ENCODE assay signal across 27 mouse cellular contexts in the genomic region with DNA sequence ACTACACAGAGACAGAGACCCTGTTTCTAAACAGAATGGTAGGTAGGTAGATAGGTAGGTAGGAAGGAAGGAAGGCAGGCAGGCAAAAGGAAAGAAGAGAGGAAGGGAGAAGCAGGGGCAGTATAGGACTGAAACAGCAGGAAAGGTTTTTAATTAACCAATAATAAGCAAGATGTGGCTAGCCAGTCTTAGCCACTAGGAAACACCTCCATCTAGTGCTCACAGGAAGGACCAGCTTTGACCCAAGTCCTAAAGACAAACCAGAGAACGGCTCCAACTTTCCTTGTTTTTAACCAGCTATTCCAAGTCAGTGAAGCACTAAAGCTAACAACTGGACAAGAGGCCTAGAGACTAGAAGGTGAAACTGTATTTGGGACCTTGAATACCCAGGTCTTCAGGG. TPM values are rescaled to one million over a fixed set of nuclear protein-coding genes. Genes with fewer than 3 reads are reported as not detected.
A peak's percentile ranks its signal among the peaks of the same experiment; 100 is the strongest.
DNase-seq lines count a peak whose midpoint lies in the region; ATAC-seq and TF ChIP-seq lines count a peak whose summit lies in the region.
"Had no signal": no experiment of that assay in that cellular context is flagged by ENCODE, and none has a peak within 500 bp of the region (broad histone marks: within the 10 kb centered on the region; RNA-seq: fewer than 3 reads in every experiment).

No protein-coding gene starts in this region.

- H3K27me3 ChIP-seq in hindbrain, postnatal 0 days (ENCODE audit: insufficient read depth, low read length) = no peaks in the 10 kb centered on the region
- no peaks in the 10 kb centered on the region for H3K27me3 ChIP-seq in hindbrain, embryonic 16.5 days (replicated peaks; ENCODE audit: control insufficient read depth, insufficient read depth, low read length)
- H3K27me3 ChIP-seq: embryonic facial prominence, embryonic 15.5 days; intestine, embryonic 15.5 days; megakaryocyte, embryonic 14.5 days; neural tube, embryonic 12.5 days had no signal

- ATAC-seq in hindbrain, postnatal 0 days = no peak
- no peak for ATAC-seq in hindbrain, embryonic 16.5 days
- ATAC-seq: forebrain, embryonic 14.5 days; intestine, embryonic 15.5 days had no signal

- peak; percentile 54 for TF ChIP-seq CTCF in hindbrain, postnatal 0 days (IDR thresholded peaks at IDR 0.05; ENCODE audit: low read depth)
- peak; percentile 67 for TF ChIP-seq CTCF in layer of hippocampus, adult 2 months (conservative IDR thresholded peaks at IDR 0.05)

- DNase-seq in hindbrain, postnatal 0 days (ENCODE audit: low spot score) = no peak
- no peak for DNase-seq in layer of hippocampus, adult 2 months (ENCODE audit: low spot score in 2 of 2)
- no peak for DNase-seq in layer of hippocampus, adult 9-10 months (ENCODE audit: low spot score)
- peak; percentile 49 for DNase-seq in 416B (ENCODE audit: low read depth)
- peak; percentile 26 for DNase-seq in adipocyte (ENCODE audit: low spot score)
- DNase-seq in cerebellum, postnatal 14 days = no peak
- DNase-seq: adrenal gland, postnatal 14 days; cerebellum, adult 8-10 months; gastrocnemius, postnatal 25 days; heart, postnatal 4 days; lung, postnatal 36 days; midbrain, embryonic 14.5 days; right cerebral cortex, postnatal 14 days had no signal

- H3K9ac ChIP-seq in hindbrain, postnatal 0 days (replicated peaks; ENCODE audit: low read length) = no peak overlapping the region
- no peak overlapping the region for H3K9ac ChIP-seq in hindbrain, embryonic 16.5 days (ENCODE audit: low read depth, low read length)
- H3K9ac ChIP-seq: embryonic facial prominence, embryonic 15.5 days; hindbrain, embryonic 14.5 days; intestine, embryonic 15.5 days; neural tube, embryonic 12.5 days had no signal

- no peak overlapping the region for H3K27ac ChIP-seq in hindbrain, postnatal 0 days
- H3K27ac ChIP-seq in hindbrain, embryonic 16.5 days (ENCODE audit: low read depth, low read length) = no peak overlapping the region
- H3K27ac ChIP-seq in layer of hippocampus, adult 2 months = no peak overlapping the region
- H3K27ac ChIP-seq: embryonic facial prominence, embryonic 15.5 days; hindbrain, embryonic 14.5 days; intestine, embryonic 15.5 days; limb, embryonic 10.5 days; neural tube, embryonic 12.5 days had no signal

- H3K4me2 ChIP-seq in hindbrain, postnatal 0 days (ENCODE audit: low read depth, low read length) = no peak overlapping the region
- H3K4me2 ChIP-seq in hindbrain, embryonic 16.5 days (ENCODE audit: low read length) = no peak overlapping the region
- H3K4me2 ChIP-seq: embryonic facial prominence, embryonic 15.5 days; hindbrain, embryonic 14.5 days; intestine, embryonic 15.5 days; neural tube, embryonic 12.5 days had no signal

- WGBS in hindbrain, postnatal 0 days = 60% methylated on average over 1 of the region's 1 CpGs
- WGBS in hindbrain, embryonic 16.5 days = 56% methylated on average over 1 of the region's 1 CpGs

- H3K4me3 ChIP-seq in hindbrain, postnatal 0 days (ENCODE audit: low read length) = no peak overlapping the region
- no peak overlapping the region for H3K4me3 ChIP-seq in hindbrain, embryonic 16.5 days (ENCODE audit: low read length)
- H3K4me3 ChIP-seq in layer of hippocampus, adult 2 months = no peak overlapping the region
- H3K4me3 ChIP-seq: embryonic facial prominence, embryonic 15.5 days; intestine, embryonic 15.5 days; limb, embryonic 10.5 days; megakaryocyte, embryonic 14.5 days; neural tube, embryonic 12.5 days had no signal

- H3K36me3 ChIP-seq in hindbrain, postnatal 0 days (ENCODE audit: insufficient read depth, low read length) = peaks cover 23% of the 10 kb centered on the region
- H3K36me3 ChIP-seq in hindbrain, embryonic 16.5 days (ENCODE audit: control insufficient read depth, insufficient read depth, low read length) = peaks cover 18% of the 10 kb centered on the region

- H3K9me3 ChIP-seq in hindbrain, postnatal 0 days (ENCODE audit: low read length) = no peaks in the 10 kb centered on the region
- H3K9me3 ChIP-seq in hindbrain, embryonic 16.5 days (ENCODE audit: control insufficient read depth, low read length) = no peaks in the 10 kb centered on the region
- H3K9me3 ChIP-seq: embryonic facial prominence, embryonic 15.5 days; intestine, embryonic 15.5 days; limb, embryonic 10.5 days; megakaryocyte, embryonic 14.5 days; neural tube, embryonic 12.5 days had no signal

- 0 out of 2 replicates have a peak, but pooled peaks cover 3% of the 10 kb centered on the region for H3K4me1 ChIP-seq in hindbrain, postnatal 0 days (ENCODE audit: insufficient read depth, low read length)
- peaks cover 11% of the 10 kb centered on the region for H3K4me1 ChIP-seq in hindbrain, embryonic 16.5 days (ENCODE audit: control insufficient read depth, insufficient read depth, low read depth, low read length)
- H3K4me1 ChIP-seq: embryonic facial prominence, embryonic 15.5 days had no signal

RNA-seq across cellular contexts. Expression of a gene that starts 4.9 kb away (rescaled TPM):
- total RNA-seq in hindbrain, postnatal 0 days (2014; rRNA removed) = 224 and 308 TPM in 2 replicates
- polyA plus RNA-seq in hindbrain, postnatal 0 days (2015; fragmentation: Nextera tagmentation; extraction: Ambion mirVana) = 159 and 163 TPM in 2 replicates
- 138 and 147 TPM in 2 replicates for polyA plus RNA-seq in hindbrain, embryonic 16.5 days (2015; fragmentation: Nextera tagmentation; extraction: Ambion mirVana)
- 100 to 1,000 TPM; 101 to 102 TPM for total RNA-seq in layer of hippocampus, adult 2 months (2021)

RNA-seq across cellular contexts. Expression of a gene that starts 16.2 kb away (rescaled TPM):
- not detected in 2 replicates for total RNA-seq in hindbrain, postnatal 0 days (2014; rRNA removed)
- 0.44 TPM in 1 of 2 replicates, not detected in the other for polyA plus RNA-seq in hindbrain, postnatal 0 days (2015; fragmentation: Nextera tagmentation; extraction: Ambion mirVana)
- 0.47 and 0.54 TPM in 2 replicates for polyA plus RNA-seq in hindbrain, embryonic 16.5 days (2015; fragmentation: Nextera tagmentation; extraction: Ambion mirVana)
- not detected for total RNA-seq in layer of hippocampus, adult 2 months (2021)
- total RNA-seq: adrenal gland, postnatal 14 days; common myeloid progenitor, adult 5-6 weeks; gastrocnemius, postnatal 25 days; heart, adult 8-10 months; heart, postnatal 4 days; layer of hippocampus, postnatal 10 days; liver, adult 2 months had no signal
- polyA plus RNA-seq: forebrain, embryonic 14.5 days; heart, embryonic 14.5 days; hindbrain, embryonic 14.5 days; intestine, embryonic 15.5 days; liver, embryonic 16.5 days; midbrain, embryonic 14.5 days; neural tube, embryonic 12.5 days had no signal

RNA-seq across cellular contexts. Expression of a gene that starts 24.1 kb away (rescaled TPM):
- total RNA-seq in hindbrain, postnatal 0 days (2014; rRNA removed) = 0.68 TPM in 1 of 2 replicates, not detected in the other
- polyA plus RNA-seq in hindbrain, postnatal 0 days (2015; fragmentation: Nextera tagmentation; extraction: Ambion mirVana) = 0.63 and 0.67 TPM in 2 replicates
- polyA plus RNA-seq in hindbrain, embryonic 16.5 days (2015; fragmentation: Nextera tagmentation; extraction: Ambion mirVana) = 0.28 and 0.31 TPM in 2 replicates
- total RNA-seq in layer of hippocampus, adult 2 months (2021) = under 1 TPM in 1 of 2 experiments, not detected in 1; 0.23 TPM
- total RNA-seq: adrenal gland, postnatal 14 days; common myeloid progenitor, adult 5-6 weeks; gastrocnemius, postnatal 25 days; heart, adult 8-10 months; heart, postnatal 4 days; liver, adult 2 months had no signal
- polyA plus RNA-seq: heart, embryonic 14.5 days; limb, embryonic 10.5 days; liver, adult 2 months; midbrain, embryonic 14.5 days; neural tube, embryonic 12.5 days had no signal

RNA-seq across cellular contexts. Expression of a gene that starts 34.1 kb away (rescaled TPM):
- total RNA-seq in hindbrain, postnatal 0 days (2014; rRNA removed) = 24.4 and 25.9 TPM in 2 replicates
- polyA plus RNA-seq in hindbrain, postnatal 0 days (2015; fragmentation: Nextera tagmentation; extraction: Ambion mirVana) = 24.4 and 25.0 TPM in 2 replicates
- polyA plus RNA-seq in hindbrain, embryonic 16.5 days (2015; fragmentation: Nextera tagmentation; extraction: Ambion mirVana) = 16.4 and 21.6 TPM in 2 replicates
- 100 to 1,000 TPM; 229 to 234 TPM for total RNA-seq in layer of hippocampus, adult 2 months (2021)
- total RNA-seq: liver, adult 2 months had no signal
- polyA plus RNA-seq: liver, adult 2 months had no signal

RNA-seq across cellular contexts. Expression of a gene that starts 44.3 kb away (rescaled TPM):
- total RNA-seq in hindbrain, postnatal 0 days (2014; rRNA removed) = 1.5 and 9.9 TPM in 2 replicates
- 15.9 and 16.7 TPM in 2 replicates for polyA plus RNA-seq in hindbrain, postnatal 0 days (2015; fragmentation: Nextera tagmentation; extraction: Ambion mirVana)
- 16.7 and 17.7 TPM in 2 replicates for polyA plus RNA-seq in hindbrain, embryonic 16.5 days (2015; fragmentation: Nextera tagmentation; extraction: Ambion mirVana)
- 1 to 10 TPM; 4.1 to 6.3 TPM for total RNA-seq in layer of hippocampus, adult 2 months (2021)

Comparison
In these comparisons a context has a peak if more than half of its experiments do, and no peak if none do; other contexts are left out.
1. DNase-seq: peak in 416B (single experiment) and adipocyte (single experiment); none in hindbrain, postnatal 0 days (single experiment), layer of hippocampus, adult 2 months (0 of 2), layer of hippocampus, adult 9-10 months (single experiment) and cerebellum, postnatal 14 days (0 of 2).